ENCODE assay signal across 8 mouse cellular contexts in genomic region chr3:126011269-126011668, GRCm38 (mm10).
DNase-seq lines count a peak whose midpoint lies in the region; ATAC-seq lines count a peak whose summit lies in the region.

No protein-coding gene starts in this region.

- no peaks in the 10 kb centered on the region for H3K4me1 ChIP-seq in forebrain, embryonic 14.5 days (ENCODE audit: control insufficient read depth, insufficient read depth, low read length)
- H3K4me1 ChIP-seq in forebrain, embryonic 16.5 days (replicated peaks; ENCODE audit: control insufficient read depth, insufficient read depth, low read length) = no peaks in the 10 kb centered on the region

- ATAC-seq in forebrain, embryonic 14.5 days = no peak
- ATAC-seq in forebrain, embryonic 16.5 days = no peak

- intact Hi-C loops in left cerebral cortex, postnatal 4 days (cut with DNase I) = no loop called here
- intact Hi-C loops in left cerebral cortex, postnatal 14 days (cut with DNase I) = no loop called here

- H3K36me3 ChIP-seq in forebrain, embryonic 14.5 days (ENCODE audit: control insufficient read depth, insufficient read depth, low read length) = no peaks in the 10 kb centered on the region
- no peaks in the 10 kb centered on the region for H3K36me3 ChIP-seq in forebrain, embryonic 16.5 days (ENCODE audit: control insufficient read depth, insufficient read depth)

- no peaks in the 10 kb centered on the region for H3K27me3 ChIP-seq in forebrain, embryonic 14.5 days (replicated peaks; ENCODE audit: control insufficient read depth, insufficient read depth, low read length)
- no peaks in the 10 kb centered on the region for H3K27me3 ChIP-seq in forebrain, embryonic 16.5 days (replicated peaks; ENCODE audit: control insufficient read depth, insufficient read depth, low read length)

- H3K27ac ChIP-seq in forebrain, embryonic 14.5 days (ENCODE audit: low read depth, low read length) = no peak overlapping the region
- no peak overlapping the region for H3K27ac ChIP-seq in forebrain, embryonic 16.5 days (ENCODE audit: low read length)

- no peak overlapping the region for H3K4me2 ChIP-seq in forebrain, embryonic 14.5 days (ENCODE audit: low read length)
- H3K4me2 ChIP-seq in forebrain, embryonic 16.5 days (ENCODE audit: low read length) = no peak overlapping the region

- H3K4me3 ChIP-seq in forebrain, embryonic 14.5 days (ENCODE audit: low read depth, low read length) = no peak overlapping the region
- H3K4me3 ChIP-seq in forebrain, embryonic 16.5 days (replicated peaks; ENCODE audit: low read length) = no peak overlapping the region

- H3K9me3 ChIP-seq in forebrain, embryonic 14.5 days (replicated peaks; ENCODE audit: control insufficient read depth, low read length) = no peaks in the 10 kb centered on the region
- H3K9me3 ChIP-seq in forebrain, embryonic 16.5 days (ENCODE audit: control insufficient read depth, low read length) = no peaks in the 10 kb centered on the region

- DNase-seq in forebrain, embryonic 14.5 days (ENCODE audit: low spot score) = peak; percentile 46
- peak; percentile 1 for DNase-seq in left cerebral cortex, postnatal 4 days
- DNase-seq in left cerebral cortex, postnatal 14 days (ENCODE audit: low spot score in 2 of 2) = no peak
- DNase-seq in NIH3T3 (ENCODE audit: low read depth) = peak; percentile 69
- DNase-seq in lung, postnatal 14 days = peak; percentile 29
- no peak for DNase-seq in testis, postnatal 10 days (ENCODE audit: low spot score)
- no peak for DNase-seq in Muller cell, postnatal 12 days (ENCODE audit: inconsistent ontology term)

- H3K9ac ChIP-seq in forebrain, embryonic 14.5 days (ENCODE audit: low read length) = no peak overlapping the region
- H3K9ac ChIP-seq in forebrain, embryonic 16.5 days (replicated peaks; ENCODE audit: low read depth, low read length) = no peak overlapping the region

Comparison
In these comparisons a context has a peak if more than half of its experiments do, and no peak if none do; other contexts are left out.
1. DNase-seq: peak in forebrain, embryonic 14.5 days (single experiment), left cerebral cortex, postnatal 4 days (single experiment), NIH3T3 (single experiment) and lung, postnatal 14 days (single experiment); none in left cerebral cortex, postnatal 14 days (0 of 2), testis, postnatal 10 days (single experiment) and Muller cell, postnatal 12 days (single experiment).